Mouse (Mus musculus): ENCODE measurements around the gene Zfhx2. TPM values are rescaled to one million over a fixed set of nuclear protein-coding genes. Genes with fewer than 3 reads are reported as not detected.
"Not testable (repeated sequence)": the region's sequence is repeated elsewhere in the genome, so short reads cannot be mapped to it uniquely, and the experiment has no call there.

Zfhx2 gene
- total RNA-seq, 2 experiments from 2014 or later, result 3.5 to 3.7 TPM

DNA sequence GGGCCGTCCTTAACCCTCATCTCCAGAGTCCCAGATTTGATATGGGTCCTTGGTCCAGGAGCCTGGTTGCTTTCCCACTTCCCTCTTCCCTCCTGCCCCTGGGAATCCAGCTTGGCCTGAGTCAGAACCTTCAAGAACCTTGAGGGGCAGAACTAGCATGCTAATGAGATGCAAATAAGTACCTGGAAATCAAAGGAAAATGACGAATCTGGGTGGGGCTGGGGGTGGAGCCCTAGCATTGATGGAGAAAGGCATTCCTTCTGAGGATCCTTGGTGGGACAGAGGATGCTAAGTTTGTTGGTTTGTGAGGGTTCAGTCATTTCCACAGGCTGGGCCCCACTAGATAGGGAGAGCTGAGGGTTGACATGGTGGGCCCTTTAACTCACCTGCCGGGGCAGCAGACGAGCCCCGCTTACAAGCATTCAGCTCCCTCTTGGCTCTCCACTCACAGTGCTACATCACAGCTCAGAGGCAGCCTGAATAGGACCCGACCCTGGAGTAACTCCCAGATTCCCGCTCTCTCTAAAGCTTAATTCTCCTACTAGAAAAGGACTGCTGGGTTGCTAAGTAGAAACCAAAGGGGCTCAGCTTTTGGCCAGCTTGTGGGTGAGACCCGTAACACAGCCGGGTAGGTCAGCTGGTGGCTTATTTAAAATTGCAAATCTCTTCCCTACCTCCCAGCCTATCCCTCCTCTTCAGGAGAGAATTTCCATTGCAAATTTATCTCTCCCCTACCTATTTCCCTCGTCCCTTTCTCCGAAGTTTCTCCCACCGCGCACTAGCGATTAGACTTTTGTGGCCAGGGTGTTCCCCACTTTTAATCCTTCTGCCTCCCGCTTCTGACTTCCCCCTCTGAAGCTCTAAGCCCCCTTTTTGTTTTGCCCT lies 14.4 kb downstream of the Zfhx2 start:
- DNase-seq, result no peak

DNA sequence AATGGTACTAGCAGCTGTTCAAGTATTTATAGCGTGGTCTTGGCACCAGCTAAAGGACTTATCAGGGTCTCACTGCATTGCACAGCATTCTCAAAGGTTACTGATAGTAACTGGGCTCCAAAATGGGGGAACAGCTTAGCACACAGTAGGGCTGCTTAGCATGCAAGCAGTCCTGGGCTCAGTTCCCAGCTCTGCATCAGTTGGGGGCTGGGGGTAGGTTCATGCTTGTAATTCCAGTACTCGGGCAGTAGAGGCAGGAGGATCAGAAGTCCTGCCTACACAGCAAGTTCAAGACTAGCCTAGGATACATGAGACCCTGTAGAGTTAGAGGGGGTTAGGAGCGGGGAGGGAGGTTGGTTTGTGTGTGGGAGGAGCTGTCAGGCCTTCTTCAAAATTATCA lies 15.2 kb downstream of the Zfhx2 start:
- no peak for DNase-seq

DNA sequence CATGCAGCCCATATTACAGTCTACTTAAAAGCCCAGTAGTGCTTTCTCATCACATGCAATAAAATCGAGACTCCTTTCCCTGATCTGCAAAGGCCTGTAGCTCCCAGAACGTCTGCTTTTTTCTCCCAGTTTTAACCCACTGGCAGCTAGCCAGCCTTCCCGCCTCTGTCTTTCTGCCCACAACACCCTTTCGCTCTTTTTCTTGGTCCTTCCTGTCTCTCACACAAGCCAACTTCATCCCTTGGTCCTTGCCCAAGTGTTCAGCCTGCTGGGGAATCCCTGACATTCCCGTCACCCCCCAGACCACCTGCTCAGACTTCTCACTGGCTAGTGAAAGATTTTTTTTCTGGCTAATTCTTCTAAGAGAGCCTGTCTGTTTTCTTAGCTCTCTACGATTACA lies 15.9 kb downstream of the Zfhx2 start:
- DNase-seq, result no peak

DNA sequence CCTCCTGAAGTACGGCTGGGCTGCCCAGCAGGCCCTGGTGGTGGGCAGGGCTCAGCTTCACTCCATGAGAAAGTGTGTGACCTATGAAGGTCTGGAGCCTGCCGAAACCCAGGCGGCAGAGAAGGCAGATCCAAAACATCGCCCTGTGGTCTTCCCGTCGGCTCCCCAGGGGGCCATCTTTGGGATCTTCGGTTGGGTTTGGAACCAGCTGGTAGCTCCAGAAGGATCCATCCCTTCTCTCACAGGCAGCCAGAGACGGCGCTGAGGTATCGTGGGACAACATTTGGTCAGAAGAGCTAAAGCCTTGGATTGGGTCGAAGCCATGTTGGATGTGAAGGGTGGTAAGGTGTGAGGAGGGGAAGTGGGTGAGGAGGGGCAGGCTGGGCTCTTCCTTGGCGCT lies 17.7 kb downstream of the Zfhx2 start:
- no peak for DNase-seq

DNA sequence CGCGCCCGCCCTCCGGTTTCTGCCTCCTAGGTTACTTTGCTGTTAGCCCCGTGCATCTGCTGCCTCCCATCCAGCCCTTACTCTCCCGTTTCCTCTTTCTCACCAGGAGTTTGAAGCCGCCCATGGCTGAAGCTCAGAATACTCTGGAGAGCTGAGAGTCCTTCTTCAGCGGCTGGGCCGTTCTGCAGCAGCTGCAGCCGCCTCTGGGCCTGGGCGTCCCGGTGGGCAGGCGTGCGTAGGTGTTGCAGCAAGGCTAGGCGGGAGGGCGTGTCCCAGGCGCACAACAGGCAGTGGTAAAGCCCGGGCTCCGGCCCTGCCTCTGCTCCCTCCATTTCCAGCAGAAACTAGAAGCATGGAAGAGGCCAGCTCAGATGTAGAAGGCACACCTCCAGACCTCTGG lies 20.4 kb downstream of the Zfhx2 start:
- DNase-seq, result no peak

DNA sequence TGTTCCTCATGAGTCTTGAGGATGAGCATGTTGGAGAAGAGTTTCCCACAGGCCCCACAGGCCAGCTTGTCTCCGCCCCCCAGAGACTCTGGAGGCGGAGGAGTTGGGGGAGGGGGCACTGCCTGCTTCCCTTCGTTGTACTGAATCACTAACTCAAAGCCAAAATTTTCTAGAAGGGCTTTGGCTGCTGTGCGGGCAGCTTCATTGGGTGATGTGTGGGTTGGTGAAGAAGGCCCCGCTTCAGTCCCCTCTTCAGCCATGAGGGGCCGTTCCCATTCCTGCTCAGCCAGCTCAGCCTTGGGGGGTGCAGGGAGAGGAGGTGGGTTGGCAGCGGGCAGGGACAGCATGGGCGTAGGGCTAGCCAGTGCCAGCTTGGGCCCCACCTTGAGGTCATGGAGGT lies 26.1 kb downstream of the Zfhx2 start:
- DNase-seq, result no peak

DNA sequence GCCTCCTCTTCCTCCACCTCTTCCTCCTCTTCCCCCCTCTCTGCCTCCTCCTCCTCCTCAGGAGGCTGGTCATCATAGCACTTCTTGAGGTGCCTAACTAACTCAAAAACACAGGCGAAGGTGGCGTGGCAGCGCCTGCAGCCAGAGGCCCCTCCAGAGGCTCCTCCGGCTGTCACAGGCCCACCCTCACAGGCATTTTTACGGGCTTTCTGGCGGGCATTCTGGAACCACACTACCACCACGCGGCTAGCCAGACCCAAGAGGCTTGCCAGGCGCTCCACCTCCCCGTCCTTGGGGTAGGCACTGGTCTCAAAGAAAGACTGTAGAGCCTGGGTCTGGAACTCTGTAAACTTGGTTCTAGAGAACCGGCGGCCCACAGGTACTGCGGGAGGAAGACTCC lies 26.7 kb downstream of the Zfhx2 start:
- DNase-seq, result no peak

DNA sequence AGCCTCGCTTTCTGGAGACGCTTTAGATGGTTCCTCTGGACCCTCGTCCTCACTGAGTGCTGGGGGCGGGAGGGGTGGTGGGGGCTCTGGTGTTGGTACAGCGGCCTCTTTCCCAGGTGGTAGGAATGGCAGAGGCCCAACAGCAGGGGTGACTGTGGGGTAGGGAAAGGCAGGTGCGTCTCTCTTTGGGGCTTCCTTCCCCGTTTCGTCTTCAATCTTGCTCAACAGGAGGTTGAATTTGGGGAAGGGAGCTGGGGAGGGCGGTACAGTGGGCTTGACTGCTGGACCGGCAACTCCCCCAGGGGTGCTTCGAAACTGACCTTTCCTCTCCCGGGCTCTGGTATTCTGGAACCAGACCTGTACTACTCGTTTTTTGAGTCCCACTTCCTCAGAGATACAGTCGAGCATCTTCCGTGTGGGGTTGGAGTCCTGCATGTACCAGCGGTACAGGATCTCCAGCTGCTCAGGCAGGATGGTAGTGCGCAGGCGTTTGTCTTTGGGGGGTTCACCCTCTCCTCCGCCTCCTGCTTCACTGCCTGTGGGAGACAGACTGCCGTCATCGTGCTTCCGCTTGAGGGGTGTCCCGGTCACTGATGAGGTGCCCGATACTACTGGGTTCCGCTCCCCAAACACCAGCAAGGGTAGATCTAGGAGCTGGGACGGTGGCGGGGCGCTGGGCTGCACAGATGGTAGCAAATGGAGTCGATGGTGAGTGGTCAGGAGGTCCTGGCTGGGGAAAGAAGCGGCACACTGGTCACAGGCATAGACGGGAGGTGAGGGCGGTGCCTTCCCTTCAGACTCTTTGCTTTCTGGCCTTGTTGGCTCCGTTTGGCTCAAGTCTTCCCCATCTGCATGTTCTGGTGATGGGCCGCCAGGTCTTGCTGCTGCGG lies 27.4 kb downstream of the Zfhx2 start:
- no peak for DNase-seq

DNA sequence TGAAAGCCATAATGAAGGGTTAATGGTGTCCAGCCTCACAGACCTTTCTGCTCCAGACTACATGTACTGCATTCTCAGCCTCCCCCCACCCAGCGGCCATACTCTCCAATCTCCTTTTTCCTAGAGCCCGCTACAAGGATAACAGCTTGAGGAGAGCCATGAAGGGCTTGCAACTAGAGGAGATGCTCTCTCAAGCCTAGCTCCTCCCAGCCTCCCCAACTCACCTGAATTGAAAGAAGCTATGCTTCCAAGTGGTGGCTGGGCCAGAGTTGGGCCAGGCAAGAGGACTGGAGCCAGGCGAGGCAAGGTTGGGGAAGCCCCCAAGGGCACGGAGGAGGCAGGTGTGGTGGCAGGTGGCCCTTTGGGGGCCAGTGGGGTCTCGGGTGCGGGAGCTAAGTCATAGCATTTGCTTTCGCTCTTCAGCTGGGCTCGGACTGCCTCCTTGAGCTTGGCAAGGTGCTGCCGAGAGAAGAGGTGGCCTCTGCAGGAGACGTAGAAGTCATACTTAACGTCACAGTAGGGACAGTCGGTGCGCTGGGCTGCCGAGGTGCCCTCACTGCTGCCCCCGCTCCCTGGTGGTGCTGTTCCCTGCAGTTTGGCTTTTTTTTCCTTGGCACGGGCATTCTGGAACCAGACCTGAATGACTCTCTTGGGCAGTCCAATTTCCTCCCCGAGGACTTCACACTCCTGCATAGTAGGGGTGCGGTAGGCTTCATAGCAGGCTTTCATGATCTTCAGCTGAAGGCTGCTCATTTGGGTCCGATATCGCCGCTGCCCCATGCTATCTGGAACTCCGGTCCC lies 28.3 kb downstream of the Zfhx2 start:
- no peak for DNase-seq

DNA sequence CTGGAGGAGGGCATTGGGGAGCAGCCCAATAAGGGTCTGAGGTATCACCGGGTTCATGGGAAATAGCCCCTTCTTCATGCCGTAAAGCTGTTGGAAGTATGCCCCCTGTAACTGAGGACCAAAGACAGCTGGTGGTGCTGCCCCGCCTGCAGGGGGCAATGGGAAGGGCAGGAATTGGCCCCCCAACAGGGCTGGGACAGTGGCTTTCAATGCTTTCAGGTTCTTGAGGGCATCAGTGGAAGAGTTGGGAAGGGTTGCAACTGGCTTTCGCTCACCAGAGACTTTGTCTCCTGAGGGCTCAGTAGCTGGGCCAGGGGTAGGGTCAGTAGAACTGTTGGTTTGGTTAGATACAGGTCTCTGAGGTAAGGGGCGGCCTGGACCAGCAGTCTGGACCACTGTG lies 29.0 kb downstream of the Zfhx2 start:
- no peak for DNase-seq

DNA sequence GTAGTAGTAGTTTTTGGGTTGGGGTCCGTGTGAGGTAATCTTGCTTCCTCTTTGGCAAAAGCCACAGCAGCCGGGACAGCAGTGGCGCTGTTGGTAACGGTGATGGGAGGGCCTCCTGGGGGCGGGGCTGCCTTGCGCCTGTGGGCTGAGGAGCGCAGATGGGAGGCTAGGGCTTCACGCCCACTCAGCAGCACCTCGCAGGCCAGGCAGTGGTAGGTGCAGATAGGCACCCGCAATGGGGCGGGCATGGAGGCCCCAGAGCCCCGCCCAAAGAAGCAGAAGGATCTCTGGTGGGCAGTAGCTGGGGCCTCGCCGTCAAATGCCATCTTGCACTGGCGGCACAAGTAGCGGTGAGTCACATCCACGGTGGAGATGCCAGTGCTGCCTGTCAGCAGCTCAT lies 29.5 kb downstream of the Zfhx2 start:
- DNase-seq, result no peak

DNA sequence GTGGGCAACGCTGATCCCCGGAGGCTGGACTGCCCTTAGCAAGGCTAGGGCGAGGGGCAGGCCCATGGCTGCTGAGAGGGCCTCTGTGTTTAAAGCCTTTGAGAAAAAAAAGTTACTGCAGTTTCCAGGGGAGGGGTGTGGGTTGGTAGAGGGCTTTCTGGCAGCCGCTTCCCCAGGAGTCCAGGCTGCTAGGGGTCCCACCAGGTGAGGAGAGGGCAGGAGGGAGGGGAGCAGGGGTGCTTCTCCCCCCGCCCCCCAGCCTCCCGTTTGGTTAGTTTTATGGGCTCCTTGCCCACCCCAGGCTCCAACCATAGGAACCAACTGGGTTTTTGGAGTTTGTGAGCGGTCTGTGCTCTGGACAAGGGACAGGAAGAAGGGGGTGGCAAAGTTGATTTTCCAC lies 30.3 kb downstream of the Zfhx2 start:
- DNase-seq, result no peak

DNA sequence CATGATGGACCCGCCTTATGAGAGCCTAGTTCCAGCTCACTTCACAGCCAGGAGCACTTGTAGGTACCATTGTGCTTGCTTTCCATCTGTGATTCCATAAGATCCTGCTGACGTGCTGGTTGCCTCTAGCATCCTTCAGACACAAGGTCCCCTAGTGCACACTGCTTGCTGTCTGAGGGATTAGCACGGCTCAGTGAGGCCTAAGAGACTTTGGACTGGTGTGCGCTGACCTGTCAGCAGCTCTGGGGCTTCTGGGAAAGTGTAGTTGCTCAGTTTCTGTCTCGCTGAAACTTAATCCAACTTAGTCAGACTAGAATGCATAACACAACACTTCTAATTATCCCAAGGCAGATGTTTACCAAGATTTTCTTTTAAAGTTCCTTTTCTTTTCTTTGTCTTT lies 32.2 kb downstream of the Zfhx2 start:
- no peak for DNase-seq

DNA sequence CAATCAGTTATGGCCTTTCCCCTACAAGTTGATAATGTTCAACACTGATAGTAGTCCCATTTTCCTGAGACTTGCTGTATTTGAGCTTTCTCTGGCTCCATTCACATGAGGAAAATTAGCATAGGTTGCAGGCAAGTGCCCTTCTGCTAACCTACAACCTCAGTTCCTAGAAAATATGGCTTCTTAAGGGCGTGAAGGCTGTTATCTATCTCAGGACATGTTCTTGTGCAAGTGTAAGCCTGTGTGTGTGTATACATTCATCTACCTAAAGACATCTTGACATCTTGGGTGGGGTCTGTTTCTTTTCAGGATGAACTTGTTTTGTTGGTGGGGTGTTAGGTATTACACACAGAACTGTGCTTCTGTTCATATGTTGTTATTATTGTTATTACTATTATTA lies 33.1 kb downstream of the Zfhx2 start:
- DNase-seq, result no peak

DNA sequence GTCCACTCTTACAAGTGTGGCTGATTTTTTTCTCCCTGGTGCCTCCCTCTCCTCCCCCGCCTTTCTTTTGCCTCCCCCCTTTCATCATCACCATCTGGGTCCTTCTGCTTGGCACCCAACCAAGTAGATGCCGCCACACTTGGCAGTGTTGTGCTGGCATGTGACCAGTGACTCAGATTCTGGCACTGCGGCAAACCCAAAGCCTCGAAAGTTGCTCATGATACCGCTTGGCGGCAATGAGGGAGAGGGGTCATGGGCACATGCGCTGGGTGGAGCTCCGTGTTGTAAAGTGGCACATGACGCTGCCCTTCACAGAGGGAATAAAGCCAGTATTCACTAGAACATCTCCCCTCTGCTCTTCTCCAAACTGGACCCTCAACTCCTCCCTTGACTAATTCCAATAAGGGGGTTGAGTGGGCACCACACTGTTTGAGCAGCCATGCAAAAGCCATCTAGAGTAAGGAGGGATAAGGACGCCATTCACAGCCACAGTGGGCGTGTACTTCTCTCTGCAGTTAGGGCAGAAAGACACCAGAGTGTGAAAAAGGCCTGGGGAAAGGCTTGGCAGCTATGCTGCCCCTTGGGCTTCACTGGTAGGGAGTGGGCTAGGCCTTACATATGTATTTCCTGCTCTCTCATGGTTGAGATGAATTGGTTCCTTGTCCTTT lies 36.8 kb downstream of the Zfhx2 start:
- no peak for DNase-seq

DNA sequence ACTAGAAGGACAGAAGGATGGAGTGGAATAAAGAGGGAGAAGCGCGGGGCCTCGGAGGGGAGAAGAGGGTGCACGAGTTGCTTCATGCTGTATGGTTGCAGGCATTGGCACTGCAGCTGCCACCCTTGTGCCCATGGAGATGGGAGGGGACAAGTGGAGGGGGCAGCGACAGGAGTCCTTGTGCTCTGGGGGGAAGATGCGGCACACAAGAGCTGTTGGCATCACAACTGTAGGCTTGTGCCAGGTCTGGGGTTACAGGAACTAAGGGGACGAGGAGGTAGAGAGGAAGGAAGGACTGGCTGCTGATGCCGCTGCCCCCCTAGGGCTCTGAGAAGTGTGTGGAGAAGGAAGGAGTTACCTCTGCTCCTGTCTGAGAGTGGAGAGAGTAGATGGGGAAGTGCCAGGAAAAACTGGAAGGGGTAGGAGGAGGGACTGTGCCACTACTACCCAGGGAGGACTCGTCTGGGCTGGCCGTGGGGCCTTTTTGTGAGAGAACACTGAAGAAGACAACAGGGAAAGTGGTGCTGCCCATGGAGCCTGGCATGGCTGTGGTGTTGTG lies 37.9 kb downstream of the Zfhx2 start:
- no peak for DNase-seq

DNA sequence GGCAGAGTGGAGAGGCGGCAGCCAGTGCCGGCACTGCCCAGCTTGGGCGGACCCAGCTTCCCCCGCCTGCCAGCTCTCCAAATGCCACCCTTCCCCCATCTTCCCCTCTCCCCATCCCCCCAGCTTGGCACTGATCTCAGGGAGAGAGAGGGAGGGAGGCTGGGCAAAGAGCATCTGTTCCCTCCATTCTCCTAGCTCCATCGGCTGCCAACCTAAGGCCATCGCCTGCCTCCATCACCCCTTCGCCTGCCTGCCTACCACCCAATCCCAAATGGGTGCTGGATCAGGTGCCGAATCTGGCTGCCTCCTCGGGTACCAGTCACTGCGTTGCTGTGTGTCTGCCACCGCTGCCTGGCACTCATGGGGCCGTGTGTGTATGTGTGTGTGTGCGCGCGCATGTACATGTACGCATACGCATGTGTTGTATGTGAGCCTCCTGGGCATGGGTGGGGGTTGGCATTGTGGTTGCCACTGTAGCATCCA lies 38.4 kb downstream of the Zfhx2 start:
- DNase-seq, result no peak

DNA sequence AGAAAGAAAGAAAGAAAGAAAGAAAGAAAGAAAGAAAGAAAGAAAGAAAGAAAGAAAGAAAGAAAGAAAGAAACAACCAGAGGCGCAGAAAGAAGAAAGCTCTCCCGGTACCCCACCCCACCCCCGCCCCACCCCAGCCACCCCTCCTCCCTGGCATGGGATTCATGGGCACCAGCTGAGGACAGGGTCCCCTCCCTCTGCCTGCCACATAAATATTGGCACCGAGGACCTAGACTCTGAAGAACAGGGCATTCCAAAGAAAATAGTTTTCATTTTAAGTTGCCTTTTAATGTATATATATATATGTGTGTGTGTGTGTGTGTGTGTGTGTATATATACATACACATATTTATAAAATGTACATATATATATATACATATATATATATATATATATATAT lies 39.1 kb downstream of the Zfhx2 start:
- DNase-seq, result no peak

DNA sequence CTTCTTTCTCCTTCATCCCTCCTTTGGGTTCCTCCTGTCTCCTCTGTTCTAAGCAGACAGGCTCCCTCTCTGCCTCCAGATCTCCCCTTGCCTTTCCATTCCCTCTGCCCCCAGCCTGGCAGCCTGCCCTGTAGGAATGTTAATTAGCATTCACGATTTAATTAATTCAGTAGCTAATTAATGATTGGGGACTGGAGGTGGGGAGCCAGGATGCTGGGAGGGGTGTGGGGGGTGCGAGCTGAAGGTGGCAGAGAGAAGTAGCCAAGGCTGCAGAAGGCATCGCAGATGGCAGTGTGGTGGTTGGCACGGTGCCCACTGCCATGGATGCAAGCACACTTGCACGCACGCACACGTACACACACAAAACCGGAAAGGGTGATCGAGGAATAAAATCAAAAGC lies 39.6 kb downstream of the Zfhx2 start:
- DNase-seq, result no peak

DNA sequence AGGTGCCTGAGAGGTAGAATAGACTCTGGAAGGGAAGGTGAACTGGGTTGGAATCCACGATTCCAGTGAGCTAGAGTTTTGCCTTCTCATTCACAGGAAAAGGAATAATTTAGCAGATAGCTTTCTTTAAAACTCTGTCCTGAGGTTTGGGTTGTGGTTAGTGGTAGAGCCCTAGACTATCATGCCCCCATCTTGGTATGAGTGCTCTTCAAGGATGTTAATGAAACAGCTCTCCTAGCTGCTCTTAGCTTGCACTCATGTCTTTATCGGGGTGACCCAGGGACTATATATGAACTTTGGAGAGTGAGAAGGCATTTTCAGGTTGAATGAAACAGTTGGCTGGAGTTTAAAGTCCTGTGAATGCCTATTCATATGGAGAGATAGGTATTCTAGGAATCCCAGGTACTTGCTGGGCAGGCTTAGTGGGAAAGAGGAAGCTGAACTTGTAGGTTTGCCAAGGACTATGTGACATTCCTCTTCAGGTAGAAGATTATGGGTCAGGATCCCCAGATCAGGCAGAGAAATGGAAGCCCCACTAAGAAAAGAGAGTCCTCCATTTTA lies 44.1 kb downstream of the Zfhx2 start:
- no peak for DNase-seq

DNA sequence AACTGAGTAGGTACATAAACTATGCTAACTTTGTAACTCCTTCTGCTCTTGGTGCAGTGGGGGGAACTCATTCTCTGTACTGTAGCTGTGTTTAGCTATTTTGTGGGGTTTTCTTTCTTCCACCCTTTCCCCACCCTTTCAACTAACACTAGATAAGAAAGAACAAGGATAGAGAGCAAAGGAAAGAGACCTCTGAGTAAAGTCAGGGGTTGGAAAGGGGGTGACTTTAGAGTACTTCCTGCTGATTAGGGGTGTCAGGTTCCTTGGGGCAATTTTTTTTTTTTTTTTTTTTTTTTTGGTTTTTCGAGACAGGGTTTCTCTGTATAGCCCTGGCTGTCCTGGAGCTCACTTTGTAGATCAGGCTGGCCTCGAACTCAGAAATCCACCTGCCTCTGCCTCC lies 48.4 kb downstream of the Zfhx2 start:
- not testable (repeated sequence) for DNase-seq

All from gastrocnemius, postnatal 25 days (tissue).